Mouse (Mus musculus) heart, embryonic 11.5 days (tissue): ENCODE measurements around the gene Olfr464. TPM values are rescaled to one million over a fixed set of nuclear protein-coding genes. Genes with fewer than 3 reads are reported as not detected.
"Not testable (repeated sequence)": the region's sequence is repeated elsewhere in the genome, so short reads cannot be mapped to it uniquely, and the experiment has no call there.

Experiments
- ATAC-seq: fragments of 200-750 bp; cut with Nextera tagmentation; replicated peaks from 2 replicates; pipeline ENCODE4 v1.8.0; 2017; ENCODE audit warnings: moderate library complexity; ENCODE audit not compliant: insufficient number of reproducible peaks, low FRiP score, low TSS enrichment
- H3K27ac ChIP-seq: fragments of 300-500 bp; sonication (generic); 2 replicates; pipeline ENCODE4 v1.5.1; 2014; ENCODE audit warnings: mild to moderate bottlenecking, low read depth, low read length
- H3K27me3 ChIP-seq: fragments of 300-500 bp; sonication (generic); 2 replicates; pipeline ENCODE4 v1.6.1; 2014; ENCODE audit warnings: mild to moderate bottlenecking, low read length, mixed read lengths; ENCODE audit not compliant: control insufficient read depth, insufficient read depth
- H3K36me3 ChIP-seq: fragments of 300-500 bp; sonication (generic); 2 replicates; pipeline ENCODE4 v1.6.1; 2014; ENCODE audit warnings: mild to moderate bottlenecking, low read length, moderate library complexity, mixed read lengths; ENCODE audit not compliant: control insufficient read depth, insufficient read depth
- H3K4me1 ChIP-seq: fragments of 300-500 bp; sonication (generic); 2 replicates; pipeline ENCODE4 v1.6.1; 2014; ENCODE audit warnings: low read length; ENCODE audit not compliant: control insufficient read depth, insufficient read depth
- H3K4me2 ChIP-seq: fragments of 300-500 bp; sonication (generic); 2 replicates; pipeline ENCODE4 v1.6.1; 2014; ENCODE audit warnings: mild to moderate bottlenecking, moderate library complexity
- H3K4me3 ChIP-seq: fragments of 300-500 bp; sonication (generic); 2 replicates; pipeline ENCODE4 v1.5.1; 2014; ENCODE audit warnings: low read depth, low read length
- H3K9ac ChIP-seq: fragments of 300-500 bp; sonication (generic); 2 replicates; pipeline ENCODE4 v1.6.1; 2014; ENCODE audit warnings: mild to moderate bottlenecking, low read depth, low read length, moderate library complexity
- H3K9me3 ChIP-seq: fragments of 300-500 bp; sonication (generic); replicated peaks from 2 replicates; pipeline ENCODE4 v1.6.1; 2016; ENCODE audit warnings: low read length; ENCODE audit not compliant: control insufficient read depth
- WGBS: fragments of 180-500 bp; shearing (Covaris S2); extraction: QIAGEN DNeasy Blood & Tissue Kit; methylation state at CpG from one replicate; pipeline ENCODE4 v1.1.7; 2014; ENCODE audit not compliant: insufficient replicate concordance; 5-methylcytosine and 5-hydroxymethylcytosine counted together
- polyA plus RNA-seq: library from polyadenylated mRNA; unstranded; fragments of >200 nt; fragmentation: Nextera tagmentation; extraction: Ambion mirVana; gene quantifications from 2 replicates; pipeline ENCODE4 v1.2.1, GENCODE M21; 2014

Olfr464 gene
- polyA plus RNA-seq, 1 experiment from 2014 or later, result not detected

GRCm38 (mm10) chr11:87883493-87883892 lies 37.3 kb downstream of the Olfr464 start:
- no peak overlapping the region for H3K4me3 ChIP-seq
- H3K4me2 ChIP-seq, result no peak overlapping the region
- WGBS, result 29% methylated on average over 5 of the region's 5 CpGs
- no peaks in the 10 kb centered on the region for H3K4me1 ChIP-seq
- no peak for ATAC-seq
- H3K27me3 ChIP-seq, result peaks cover 8% of the 10 kb centered on the region
- no peaks in the 10 kb centered on the region for H3K36me3 ChIP-seq
- no peaks in the 10 kb centered on the region for H3K9me3 ChIP-seq
- no peak overlapping the region for H3K9ac ChIP-seq
- H3K27ac ChIP-seq, result no peak overlapping the region

DNA sequence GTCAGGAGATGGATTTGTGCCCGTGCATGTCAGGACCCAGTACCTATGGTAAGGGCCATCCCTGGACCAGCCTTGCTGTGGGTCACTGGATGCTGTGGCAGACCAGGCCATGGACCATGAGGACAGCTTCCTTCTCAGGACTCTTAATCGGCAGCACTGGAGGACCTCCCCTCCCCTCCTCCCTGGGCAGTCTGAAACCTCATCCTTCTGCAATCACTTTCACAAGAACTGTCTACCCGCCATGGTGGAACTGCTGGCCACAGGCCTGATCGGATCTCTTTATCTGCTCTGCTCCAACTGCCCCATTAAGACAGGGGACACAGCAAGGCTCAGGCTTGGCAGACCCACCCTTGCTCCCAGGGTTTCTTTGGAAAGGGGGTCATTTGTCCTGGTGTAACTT lies 39.1 kb downstream of the Olfr464 start:
- Histone ChIP-seq H3K27me3 (peaks cover 8% of the 10 kb centered on the region), H3K4me1 (no peaks in the 10 kb centered on the region), H3K4me3 (no peak overlapping the region), H3K36me3 (no peaks in the 10 kb centered on the region), H3K27ac (no peak overlapping the region), H3K4me2 (no peak overlapping the region), H3K9me3 (no peaks in the 10 kb centered on the region), H3K9ac (no peak overlapping the region)
- WGBS, result 58% methylated on average over 4 of the region's 4 CpGs
- ATAC-seq, result no peak

GRCm38 (mm10) chr11:87879826-87880225 lies 40.9 kb downstream of the Olfr464 start:
- no peak overlapping the region for H3K4me2 ChIP-seq
- no peak overlapping the region for H3K4me3 ChIP-seq
- no peaks in the 10 kb centered on the region for H3K36me3 ChIP-seq
- no peak overlapping the region for H3K9ac ChIP-seq
- no peak overlapping the region for H3K27ac ChIP-seq
- 83% methylated on average over 9 of the region's 9 CpGs for WGBS
- H3K4me1 ChIP-seq, result no peaks in the 10 kb centered on the region
- ATAC-seq, result no peak
- H3K9me3 ChIP-seq, result no peaks in the 10 kb centered on the region
- peaks cover 8% of the 10 kb centered on the region for H3K27me3 ChIP-seq

GRCm38 (mm10) chr11:87875436-87875835 lies 45.3 kb downstream of the Olfr464 start, which contains the start of gene Epx:
Gene Epx (minus strand): TSS chr11:87875536.
- H3K9me3 ChIP-seq, result no peaks in the 10 kb centered on the region
- H3K9ac ChIP-seq, result no peak within 1 kb of the TSS
- H3K27ac ChIP-seq, result no peak within 1 kb of the TSS
- H3K36me3 ChIP-seq, result no peaks in the 10 kb centered on the region
- no peaks in the 10 kb centered on the region for H3K4me1 ChIP-seq
- 74% methylated on average over 6 of the region's 6 CpGs for WGBS
- H3K4me3 ChIP-seq, result no peak within 1 kb of the TSS
- peaks cover 11% of the 10 kb centered on the region; the same call in 1 of the 2 replicates for H3K27me3 ChIP-seq
- H3K4me2 ChIP-seq, result no peak within 1 kb of the TSS
- ATAC-seq, result no peak

- Histone ChIP-seq H3K27me3 (peaks cover 7% of the 10 kb centered on the region; the same call in 1 of the 2 replicates), H3K4me1 (no peaks in the 10 kb centered on the region), H3K27ac (no peak overlapping the region), H3K9me3 (no peaks in the 10 kb centered on the region), H3K4me2 (no peak overlapping the region), H3K36me3 (no peaks in the 10 kb centered on the region), H3K4me3 (no peak overlapping the region), H3K9ac (no peak overlapping the region)
- 52% methylated on average over 8 of the region's 8 CpGs for WGBS
- ATAC-seq, result no peak
Observed at GRCm38 (mm10) chr11:87871766-87872165, 49.0 kb downstream of the Olfr464 start.

- no peak overlapping the region for H3K4me2 ChIP-seq
- H3K4me3 ChIP-seq, result no peak overlapping the region
- WGBS, result 75% methylated on average over 2 of the region's 2 CpGs
- H3K27me3 ChIP-seq, result peaks cover 7% of the 10 kb centered on the region; the same call in 1 of the 2 replicates
- H3K4me1 ChIP-seq, result no peaks in the 10 kb centered on the region
- no peaks in the 10 kb centered on the region for H3K9me3 ChIP-seq
- H3K9ac ChIP-seq, result no peak overlapping the region
- no peak for ATAC-seq
- no peak overlapping the region for H3K27ac ChIP-seq
- H3K36me3 ChIP-seq, result no peaks in the 10 kb centered on the region; the same call in 1 of the 2 replicates
Observed at GRCm38 (mm10) chr11:87870096-87870495, 50.7 kb downstream of the Olfr464 start.

GRCm38 (mm10) chr11:87866891-87867290 lies 53.9 kb downstream of the Olfr464 start:
- not testable (repeated sequence) for ATAC-seq, H3K27ac ChIP-seq, H3K4me1 ChIP-seq, H3K36me3 ChIP-seq, H3K4me3 ChIP-seq, H3K4me2 ChIP-seq, H3K9ac ChIP-seq, H3K27me3 ChIP-seq, H3K9me3 ChIP-seq
- 65% methylated on average over 1 of the region's 2 CpGs for WGBS

Other genes with a start within 250 kb of the Olfr464 start
- gene Supt4a, start 183.4 kb downstream of the Olfr464 start, polyA plus RNA-seq, result 114 and 120 TPM in 2 replicates
- gene Tspoap1, start 160.4 kb downstream of the Olfr464 start, polyA plus RNA-seq, result 0.72 and 1.2 TPM in 2 replicates
- gene Mpo, start 127.4 kb downstream of the Olfr464 start, polyA plus RNA-seq, result 6.7 and 9.4 TPM in 2 replicates
- gene Lpo, start 92.7 kb downstream of the Olfr464 start, polyA plus RNA-seq, result 0.34 TPM in 1 of 2 replicates, not detected in the other
- 5.9 and 6.1 TPM in 2 replicates for gene Mks1, start 67.8 kb downstream of the Olfr464 start, polyA plus RNA-seq
- 0.21 TPM in 1 of 2 replicates, not detected in the other for gene Epx, start 45.4 kb downstream of the Olfr464 start, polyA plus RNA-seq
- gene Olfr462, start 28.7 kb downstream of the Olfr464 start, polyA plus RNA-seq, result not detected in 2 replicates
- gene Olfr463, start 23.6 kb downstream of the Olfr464 start, polyA plus RNA-seq, result not detected in 2 replicates
- gene Dynll2, start 66.6 kb upstream of the Olfr464 start, polyA plus RNA-seq, result 16.7 and 17.2 TPM in 2 replicates
- gene Srsf1, start 126.4 kb upstream of the Olfr464 start, polyA plus RNA-seq, result 205 and 242 TPM in 2 replicates
- gene Vezf1, start 147.3 kb upstream of the Olfr464 start, polyA plus RNA-seq, result 24.8 and 26.4 TPM in 2 replicates
- 11.6 and 11.7 TPM in 2 replicates for gene Cuedc1, start 177.1 kb upstream of the Olfr464 start, polyA plus RNA-seq